Mouse (Mus musculus): ENCODE measurements around the gene Mmd2.

- no peak for TF ChIP-seq ZMIZ1 (IDR thresholded peaks at IDR 0.05; ENCODE audit: low read depth, low read length)
- no peak for TF ChIP-seq GATA1 (IDR thresholded peaks at IDR 0.05; ENCODE audit: low read depth, low read length)
- TF ChIP-seq CTCF (IDR thresholded peaks at IDR 0.05 in 2 of 3, conservative IDR thresholded peaks at IDR 0.05 in 1 of 3; ENCODE audit: control insufficient read depth in 1 of 3, insufficient read depth in 1 of 3, low read depth in 2 of 3, low read length in 3 of 3, poor library complexity in 1 of 3, severe bottlenecking in 1 of 3) = no peak
- TF ChIP-seq POLR2AphosphoS5 (IDR thresholded peaks at IDR 0.05; ENCODE audit: borderline replicate concordance, low read depth, low read length) = no peak
- TF ChIP-seq USF2 (IDR thresholded peaks at IDR 0.05; ENCODE audit: borderline replicate concordance in 1 of 2, insufficient read depth in 1 of 2, low read depth in 1 of 2, low read length in 2 of 2) = no peak
- TF ChIP-seq EP300 (IDR thresholded peaks at IDR 0.05; ENCODE audit: low read depth in 1 of 2, low read length in 2 of 2) = no peak
- TF ChIP-seq RAD21 (IDR thresholded peaks at IDR 0.05; ENCODE audit: low read depth, low read length) = no peak
Observed at GRCm38 (mm10) chr5:142610362-142610761, 1.8 kb upstream of the Mmd2 start.

All from MEL (cell line).